Mouse (Mus musculus) heart, embryonic 10.5 days (tissue): ENCODE measurements around the gene Sprr2i. TPM values are rescaled to one million over a fixed set of nuclear protein-coding genes. Genes with fewer than 3 reads are reported as not detected.

Experiments used
- DNase-seq: peaks from one replicate; pipeline ENCODE4 v3.0.0-alpha.2; 2017; ENCODE audit warnings: low spot score
- H3K27ac ChIP-seq: fragments of 300-500 bp; sonication (generic); 2 replicates; pipeline ENCODE4 v1.5.1; 2016; ENCODE audit warnings: mild to moderate bottlenecking
- H3K27me3 ChIP-seq: fragments of 300-500 bp; sonication (generic); 2 replicates; pipeline ENCODE4 v1.6.1; 2016; ENCODE audit warnings: mild to moderate bottlenecking; ENCODE audit not compliant: poor library complexity, insufficient read depth, severe bottlenecking
- H3K36me3 ChIP-seq: fragments of 300-500 bp; sonication (generic); 2 replicates; pipeline ENCODE4 v1.6.1; 2016; ENCODE audit warnings: mild to moderate bottlenecking, moderate library complexity
- H3K4me1 ChIP-seq: fragments of 300-500 bp; sonication (generic); 2 replicates; pipeline ENCODE4 v1.6.1; 2016; ENCODE audit warnings: mild to moderate bottlenecking
- H3K4me3 ChIP-seq: fragments of 300-500 bp; sonication (generic); 2 replicates; pipeline ENCODE4 v1.5.1; 2016; ENCODE audit warnings: mild to moderate bottlenecking, moderate library complexity
- H3K9me3 ChIP-seq: fragments of 300-500 bp; sonication (generic); 2 replicates; pipeline ENCODE4 v1.6.1; 2016; ENCODE audit warnings: mild to moderate bottlenecking, moderate library complexity
- WGBS: fragments of 180-500 bp; shearing (Covaris S2); methylation state at CpG from one replicate; pipeline ENCODE4 v1.1.7; 2016; 5-methylcytosine and 5-hydroxymethylcytosine counted together
- polyA plus RNA-seq: library from polyadenylated mRNA; unstranded; fragments of >200 nt; fragmentation: Nextera tagmentation; extraction: Ambion mirVana; gene quantifications from 2 replicates; pipeline ENCODE4 v1.2.1, GENCODE M21; 2016

Gene Sprr2i
- polyA plus RNA-seq, result not detected in 2 replicates

GRCm38 (mm10) chr3:92407691-92408090 lies at the start of gene Sprr2i:
Gene Sprr2i, plus strand, starts transcription at chr3:92407991.
- no peak for DNase-seq
- Histone ChIP-seq H3K36me3 (no peaks in the 10 kb centered on the region), H3K27me3 (no peaks in the 10 kb centered on the region), H3K9me3 (no peaks in the 10 kb centered on the region), H3K4me3 (no peak within 1 kb of the TSS), H3K27ac (no peak within 1 kb of the TSS), H3K4me1 (no peaks in the 10 kb centered on the region)
- 91% methylated on average over 2 of the region's 2 CpGs for WGBS

DNA sequence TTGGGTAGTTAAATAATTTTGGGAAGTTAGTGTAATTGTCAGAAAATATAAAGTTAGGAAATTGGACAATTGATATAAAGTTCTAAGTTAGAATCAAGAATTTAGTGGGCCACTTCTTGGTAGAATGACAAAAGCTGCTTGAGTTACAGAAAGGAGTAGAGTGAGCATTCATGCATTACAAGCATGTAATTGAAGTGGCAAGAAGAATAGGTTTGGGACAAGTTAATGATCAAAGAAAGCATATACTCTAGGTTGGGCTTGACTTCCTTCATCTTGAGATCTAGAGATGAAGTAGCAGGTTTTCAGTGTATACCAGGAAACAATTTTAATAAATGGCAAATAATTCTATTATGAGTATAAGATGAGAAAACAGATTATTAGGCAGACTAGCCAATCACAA lies 46.2 kb upstream of the Sprr2i start:
- Histone ChIP-seq H3K9me3 (no peaks in the 10 kb centered on the region), H3K27me3 (no peaks in the 10 kb centered on the region), H3K4me1 (no peaks in the 10 kb centered on the region), H3K36me3 (no peaks in the 10 kb centered on the region), H3K4me3 (no peak overlapping the region), H3K27ac (no peak overlapping the region)
- DNase-seq, result no peak

- no peaks in the 10 kb centered on the region for H3K36me3 ChIP-seq
- no peaks in the 10 kb centered on the region for H3K9me3 ChIP-seq
- H3K4me1 ChIP-seq, result no peaks in the 10 kb centered on the region
- no peaks in the 10 kb centered on the region for H3K27me3 ChIP-seq
- no peak within 1 kb of the TSS for H3K4me3 ChIP-seq
- 68% methylated on average over 3 of the region's 3 CpGs for WGBS
- H3K27ac ChIP-seq, result no peak within 1 kb of the TSS
- DNase-seq, result no peak
Observed at GRCm38 (mm10) chr3:92364887-92365286, 42.9 kb upstream of the Sprr2i start, which contains the start of gene Sprr2f. Gene Sprr2f, plus strand, starts transcription at chr3:92365187.

GRCm38 (mm10) chr3:92373613-92374012 lies 34.2 kb upstream of the Sprr2i start:
- Histone ChIP-seq H3K27me3 (no peaks in the 10 kb centered on the region), H3K27ac (no peak overlapping the region), H3K4me1 (no peaks in the 10 kb centered on the region), H3K9me3 (no peaks in the 10 kb centered on the region), H3K4me3 (no peak overlapping the region), H3K36me3 (no peaks in the 10 kb centered on the region)
- no peak for DNase-seq
- WGBS, result 77% methylated on average over 2 of the region's 2 CpGs

- Histone ChIP-seq H3K4me3 (no peak within 1 kb of the TSS), H3K36me3 (no peaks in the 10 kb centered on the region), H3K27ac (no peak within 1 kb of the TSS), H3K9me3 (no peaks in the 10 kb centered on the region), H3K4me1 (no peaks in the 10 kb centered on the region), H3K27me3 (no peaks in the 10 kb centered on the region)
- DNase-seq, result no peak
- WGBS, result 83% methylated on average over 1 of the region's 1 CpGs
Observed at GRCm38 (mm10) chr3:92385385-92385784, 22.4 kb upstream of the Sprr2i start, which contains the start of gene Sprr2h. Gene Sprr2h, plus strand, starts transcription at chr3:92385685.

DNA sequence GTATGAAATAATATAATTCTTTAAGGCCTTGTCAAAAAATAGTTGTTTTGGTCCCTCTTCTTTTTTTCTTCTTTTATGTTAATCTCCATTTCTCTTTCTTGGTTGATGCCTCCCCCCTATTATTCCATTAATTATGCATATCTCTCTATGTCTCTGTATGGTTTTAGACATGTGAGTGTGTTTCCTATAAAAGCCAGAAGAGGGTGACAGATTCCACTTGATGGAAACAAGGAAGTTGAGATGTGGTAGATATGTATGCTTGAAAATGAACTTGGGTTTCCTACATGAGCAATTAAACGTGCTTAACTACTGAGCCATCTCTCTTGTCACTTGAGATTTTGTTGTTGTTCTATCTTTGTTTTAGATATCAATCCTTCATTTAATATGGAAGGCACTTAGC lies 13.5 kb upstream of the Sprr2i start:
- no peak for DNase-seq
- 37% methylated on average over 1 of the region's 1 CpGs for WGBS
- Histone ChIP-seq H3K4me3 (no peak overlapping the region), H3K9me3 (no peaks in the 10 kb centered on the region), H3K27me3 (no peaks in the 10 kb centered on the region), H3K4me1 (no peaks in the 10 kb centered on the region), H3K27ac (no peak overlapping the region), H3K36me3 (no peaks in the 10 kb centered on the region)

- Histone ChIP-seq H3K27ac (no peak within 1 kb of the TSS), H3K9me3 (no peaks in the 10 kb centered on the region), H3K4me3 (no peak within 1 kb of the TSS), H3K4me1 (no peaks in the 10 kb centered on the region), H3K27me3 (no peaks in the 10 kb centered on the region), H3K36me3 (no peaks in the 10 kb centered on the region)
- DNase-seq, result no peak
- 84% methylated on average over 2 of the region's 2 CpGs for WGBS
Observed at GRCm38 (mm10) chr3:92417782-92418181, 10.0 kb downstream of the Sprr2i start, which contains the start of gene Sprr2j-ps. Gene Sprr2j-ps, plus strand, starts transcription at chr3:92418082.

GRCm38 (mm10) chr3:92429323-92429722 lies 21.5 kb downstream of the Sprr2i start, which contains the start of gene Gm9774:
Gene Gm9774, minus strand, starts transcription at chr3:92429423.
- H3K36me3 ChIP-seq, result no peaks in the 10 kb centered on the region
- no peak for DNase-seq
- WGBS, result 90% methylated on average over 6 of the region's 6 CpGs

DNA sequence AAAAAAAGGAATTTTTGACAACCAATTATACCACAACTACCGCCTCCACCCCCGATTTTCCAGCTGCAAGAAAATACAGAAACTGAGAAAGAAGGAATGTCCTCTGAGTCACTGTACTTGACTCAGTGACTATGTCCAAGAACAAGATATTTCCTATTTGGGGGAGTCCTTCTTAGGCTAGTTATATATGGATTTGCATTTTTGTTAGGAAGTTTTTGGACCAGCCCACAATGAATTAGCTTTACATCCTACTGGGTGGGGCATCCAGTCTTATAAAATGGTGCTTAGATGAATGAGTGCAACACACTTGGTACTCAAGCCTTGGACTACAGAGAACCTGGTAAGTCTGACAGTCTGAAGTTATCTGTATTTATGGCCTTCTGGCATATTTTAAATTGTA lies 24.5 kb downstream of the Sprr2i start, which contains the start of gene Sprr2k:
Gene Sprr2k, plus strand, starts transcription at position 301 of the 400 bp plus-strand sequence.
- Histone ChIP-seq H3K4me1 (no peaks in the 10 kb centered on the region), H3K27ac (no peak within 1 kb of the TSS), H3K4me3 (no peak within 1 kb of the TSS), H3K9me3 (no peaks in the 10 kb centered on the region), H3K36me3 (no peaks in the 10 kb centered on the region), H3K27me3 (no peaks in the 10 kb centered on the region)
- no peak for DNase-seq
- 88% methylated on average over 2 of the region's 2 CpGs for WGBS

More at GRCm38 (mm10) chr3:92429323-92429722, 21.5 kb downstream of the Sprr2i start, which contains the start of gene Gm9774:
- H3K27ac ChIP-seq, result no peak within 1 kb of the TSS
- no peaks in the 10 kb centered on the region for H3K9me3 ChIP-seq
- H3K27me3 ChIP-seq, result no peaks in the 10 kb centered on the region
- no peaks in the 10 kb centered on the region for H3K4me1 ChIP-seq
- H3K4me3 ChIP-seq, result no peak within 1 kb of the TSS

- H3K27me3 ChIP-seq, result no peaks in the 10 kb centered on the region
- WGBS, result 89% methylated on average over 3 of the region's 3 CpGs
- H3K4me1 ChIP-seq, result no peaks in the 10 kb centered on the region
- H3K36me3 ChIP-seq, result no peaks in the 10 kb centered on the region
- H3K9me3 ChIP-seq, result no peaks in the 10 kb centered on the region
- H3K27ac ChIP-seq, result no peak within 1 kb of the TSS
- DNase-seq, result no peak
- no peak within 1 kb of the TSS for H3K4me3 ChIP-seq
Observed at GRCm38 (mm10) chr3:92438689-92439088, 30.9 kb downstream of the Sprr2i start, which contains the start of gene Sprr1b. Gene Sprr1b, minus strand, starts transcription at chr3:92438789.

DNA sequence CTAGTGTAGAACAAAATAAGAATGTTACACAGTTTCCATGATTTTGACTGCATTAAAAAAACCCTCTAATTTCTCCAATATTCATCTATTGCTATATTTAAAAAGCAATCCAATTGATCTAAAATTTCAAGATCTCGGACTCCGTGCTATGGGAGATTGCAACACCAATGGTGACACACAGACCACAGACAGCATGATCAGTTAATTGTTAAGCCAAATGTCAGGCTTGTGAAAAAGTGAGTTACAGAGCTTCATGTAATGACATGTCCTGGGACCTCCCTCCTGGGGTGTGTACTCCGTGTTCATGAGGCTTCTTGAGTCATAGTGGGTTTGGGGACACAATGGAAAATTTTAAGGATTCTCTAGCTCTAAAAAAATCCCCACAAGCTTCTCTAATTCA lies 32.4 kb downstream of the Sprr2i start:
- H3K27ac ChIP-seq, result no peak overlapping the region
- no peak for DNase-seq
- 83% methylated on average over 3 of the region's 3 CpGs for WGBS
- no peaks in the 10 kb centered on the region for H3K9me3 ChIP-seq
- H3K27me3 ChIP-seq, result no peaks in the 10 kb centered on the region
- H3K4me1 ChIP-seq, result no peaks in the 10 kb centered on the region
- no peaks in the 10 kb centered on the region for H3K36me3 ChIP-seq
- no peak overlapping the region for H3K4me3 ChIP-seq

GRCm38 (mm10) chr3:92455151-92455550 lies 47.4 kb downstream of the Sprr2i start:
- H3K9me3 ChIP-seq, result no peaks in the 10 kb centered on the region
- WGBS, result 75% methylated on average over 5 of the region's 5 CpGs
- H3K4me1 ChIP-seq, result no peaks in the 10 kb centered on the region
- no peak for DNase-seq
- H3K27ac ChIP-seq, result no peak overlapping the region
- no peak overlapping the region for H3K4me3 ChIP-seq
- H3K36me3 ChIP-seq, result no peaks in the 10 kb centered on the region
- no peaks in the 10 kb centered on the region; the same call in 1 of the 2 replicates for H3K27me3 ChIP-seq

GRCm38 (mm10) chr3:92458620-92459019 lies 50.8 kb downstream of the Sprr2i start, which contains the start of gene Sprr3:
Gene Sprr3, minus strand, starts transcription at chr3:92458720.
- Histone ChIP-seq H3K27ac (no peak within 1 kb of the TSS), H3K27me3 (no peaks in the 10 kb centered on the region; the same call in 1 of the 2 replicates), H3K36me3 (no peaks in the 10 kb centered on the region), H3K4me3 (no peak within 1 kb of the TSS), H3K4me1 (no peaks in the 10 kb centered on the region), H3K9me3 (no peaks in the 10 kb centered on the region)
- WGBS, result 73% methylated on average over 2 of the region's 2 CpGs
- no peak for DNase-seq
